Mouse (Mus musculus): ENCODE data around the gene Stxbp1.
"Not testable (repeated sequence)": the region's sequence is repeated elsewhere in the genome, so short reads cannot be mapped to it uniquely, and the experiment has no call there.

Gene Stxbp1

DNA sequence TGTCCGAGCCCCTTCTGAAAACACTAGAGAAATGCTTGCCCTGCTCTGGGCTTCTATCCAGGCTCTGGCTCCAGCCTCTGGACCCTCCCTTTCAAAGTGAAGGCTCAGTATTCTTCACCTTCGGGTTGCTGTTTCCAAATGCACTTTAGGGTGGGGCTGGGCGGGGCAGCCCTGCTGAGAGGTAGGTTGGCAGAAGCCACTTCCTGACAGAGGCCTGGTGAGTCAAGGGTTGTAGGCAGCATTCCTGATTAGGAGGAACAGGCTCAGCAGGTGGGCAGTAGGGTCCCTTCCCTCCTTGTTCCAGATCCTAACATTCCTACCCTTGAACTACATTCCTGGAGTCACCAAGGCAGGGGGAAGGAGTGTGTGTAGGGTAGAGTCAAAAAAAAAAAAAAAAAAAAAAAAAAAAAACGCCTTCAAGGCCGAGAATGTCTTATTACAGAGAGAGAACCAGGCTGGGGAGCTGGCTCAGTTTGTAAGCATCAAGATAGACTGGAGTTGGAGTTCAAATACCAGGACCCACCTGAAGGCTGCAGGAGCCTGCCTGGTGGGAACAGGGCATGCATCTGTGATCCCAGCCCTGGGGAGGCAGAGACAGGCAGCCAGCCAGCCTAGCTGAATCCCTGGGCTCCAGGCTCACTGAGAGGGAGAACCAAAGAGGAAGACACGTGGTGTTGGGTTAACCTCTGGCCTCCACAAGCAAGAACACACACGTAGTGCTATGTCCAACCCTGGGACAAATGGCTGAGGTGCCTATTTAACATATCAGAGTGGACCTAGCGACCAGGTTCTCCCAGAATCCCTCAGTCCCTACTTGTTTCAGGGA is 23.4 kb upstream of the Stxbp1 start:
- no peak for DNase-seq

DNA sequence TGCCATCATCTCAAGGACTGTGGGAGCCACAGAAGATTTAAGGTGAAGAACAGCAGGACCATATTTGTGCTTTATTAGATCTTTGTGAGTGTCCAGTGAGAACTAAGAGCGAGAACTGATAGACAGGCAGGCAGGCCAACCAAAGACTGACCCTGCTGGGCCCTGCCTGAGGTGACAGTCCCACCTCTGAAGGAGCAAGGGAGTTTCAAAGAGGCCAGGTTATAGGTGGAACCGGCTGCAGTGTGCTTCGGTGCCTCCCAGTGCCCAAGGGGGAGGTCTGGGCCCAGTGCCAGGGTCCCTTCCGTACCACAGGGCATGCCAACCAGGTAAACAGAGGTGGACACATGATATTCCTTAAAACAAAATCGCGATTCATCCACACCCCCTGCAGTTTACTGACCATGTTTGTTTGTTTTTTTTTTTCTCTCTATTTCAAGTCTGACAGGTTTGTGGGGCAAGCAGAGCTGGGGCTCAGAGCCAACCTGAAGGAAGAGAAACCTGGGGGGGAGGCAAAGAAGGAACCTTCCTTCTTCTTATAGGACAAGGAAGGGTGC is 22.8 kb upstream of the Stxbp1 start:
- no peak for DNase-seq

DNA sequence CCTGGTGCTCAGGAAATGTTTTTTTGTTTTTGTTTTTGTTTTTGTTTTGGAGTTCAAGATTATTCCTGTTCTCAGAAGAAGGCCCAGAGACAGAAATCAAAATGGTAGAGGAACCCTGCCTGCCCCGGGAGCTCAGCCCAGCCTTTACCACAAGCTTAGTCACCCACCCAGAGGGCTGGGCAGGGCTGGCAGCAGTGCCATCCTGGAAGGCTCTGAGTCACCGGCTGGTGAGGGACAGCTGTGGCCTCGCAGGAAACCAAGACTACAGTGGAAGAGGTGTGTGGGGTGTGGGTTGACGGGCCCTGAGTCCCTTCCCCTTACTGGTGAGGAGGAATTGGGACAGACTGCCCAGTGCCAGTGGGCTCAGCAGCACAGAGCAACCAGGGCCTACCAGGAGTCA is 20.3 kb upstream of the Stxbp1 start:
- DNase-seq: no peak

DNA sequence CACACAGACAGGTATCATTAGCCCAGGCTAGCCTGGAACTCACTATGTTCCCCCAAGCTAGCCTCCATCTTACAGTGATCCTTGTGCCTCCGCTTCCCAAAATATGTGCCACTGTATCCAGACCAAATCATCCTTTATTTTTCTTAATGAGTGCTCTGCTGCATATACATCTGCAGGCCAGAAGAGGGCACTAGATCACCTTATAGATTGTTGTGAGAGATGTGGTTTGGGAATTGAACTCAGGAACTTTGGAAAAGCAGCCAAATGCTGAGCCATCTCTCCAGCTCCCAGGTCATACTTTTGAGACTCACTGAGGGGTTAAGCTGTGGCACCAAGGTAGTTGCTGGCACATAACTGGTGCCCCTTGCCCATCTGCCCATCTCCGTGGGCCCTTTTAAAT is 17.7 kb upstream of the Stxbp1 start:
- no peak for DNase-seq

DNA sequence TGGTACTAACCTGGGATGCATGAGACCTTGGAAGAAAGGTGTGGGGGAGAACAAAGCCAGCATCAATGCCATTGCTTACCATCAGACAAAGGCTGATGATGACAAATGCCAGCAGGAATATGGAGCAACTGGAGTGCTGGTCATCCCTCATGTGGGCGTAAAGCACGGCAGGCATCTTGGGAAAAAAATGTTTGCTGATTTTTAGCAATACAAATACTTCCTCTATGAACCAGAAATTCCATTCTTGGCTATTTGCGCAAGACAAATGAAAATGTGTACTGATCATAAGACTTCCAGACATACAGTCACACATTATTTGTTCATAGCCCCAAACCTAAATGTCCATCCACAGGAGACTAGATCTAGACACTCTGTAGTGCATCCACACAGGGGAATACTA is 16.3 kb upstream of the Stxbp1 start:
- no peak for DNase-seq

DNA sequence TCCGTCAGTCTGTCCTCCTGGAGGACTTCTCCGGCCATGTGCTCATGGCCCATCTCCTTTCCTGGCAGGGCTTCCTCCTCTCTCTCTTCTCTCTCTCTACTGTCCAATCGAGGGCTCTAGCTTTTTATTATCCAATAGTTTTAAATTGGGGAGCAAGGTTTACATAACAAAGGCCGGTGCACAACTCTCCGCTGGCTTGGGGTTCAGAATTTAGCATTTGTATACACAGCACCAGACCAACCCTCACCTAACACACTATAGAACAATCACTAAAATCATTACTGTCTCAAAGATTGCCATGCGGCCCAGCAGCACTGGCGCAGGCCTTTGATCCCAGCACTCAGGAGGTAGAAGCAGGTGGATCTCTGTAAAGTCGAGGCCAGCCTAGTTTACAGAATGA is 13.8 kb upstream of the Stxbp1 start:
- DNase-seq: no peak

DNA sequence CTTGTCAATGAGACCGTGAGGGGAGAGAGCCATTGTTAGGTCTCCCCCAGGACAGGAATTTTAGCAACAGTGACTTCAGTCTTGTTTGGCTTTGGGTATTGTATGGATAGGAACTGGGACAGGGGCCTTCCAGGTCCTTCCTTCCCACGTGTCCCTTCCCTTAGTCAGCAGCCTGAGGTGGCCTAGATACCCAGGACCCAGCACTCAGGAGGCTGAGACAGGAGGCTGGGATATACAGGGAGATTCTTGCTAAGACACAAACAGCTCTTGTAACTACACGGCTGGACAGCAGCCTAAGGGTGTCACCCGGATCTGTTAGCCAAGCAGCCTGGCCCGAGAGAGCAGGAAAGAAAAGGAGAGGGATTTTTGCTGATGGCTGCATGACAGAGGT is 12.6 kb upstream of the Stxbp1 start:
- DNase-seq: no peak

DNA sequence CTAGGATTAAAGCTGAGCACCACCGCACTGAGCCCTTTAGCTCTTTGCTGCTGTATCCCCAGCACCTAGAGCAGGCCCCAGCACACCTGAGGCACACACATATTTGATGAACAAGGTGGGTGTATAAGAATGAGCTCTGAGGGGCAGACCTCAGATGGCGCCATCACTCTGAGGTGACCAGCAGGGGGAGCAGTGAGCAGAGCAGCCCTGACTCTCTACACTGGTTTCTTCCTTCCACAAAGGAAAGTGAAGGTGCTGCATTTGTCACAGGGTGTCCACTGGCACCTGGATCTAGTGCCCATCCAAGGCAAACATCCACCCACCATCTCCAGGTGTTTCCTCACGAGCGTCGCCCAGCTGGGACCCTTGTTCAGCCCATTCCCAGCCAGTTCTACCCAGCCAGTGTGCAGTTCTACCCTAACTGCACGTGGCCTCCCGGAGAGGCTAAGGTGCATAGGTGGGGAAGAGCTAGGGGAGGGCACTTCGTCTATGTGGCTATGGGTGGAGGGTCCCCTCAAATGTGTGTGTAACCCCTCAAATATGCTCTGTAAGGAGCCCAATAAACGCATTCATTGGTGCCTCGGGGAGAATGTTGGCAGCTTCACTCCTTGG is 12.1 kb upstream of the Stxbp1 start:
- DNase-seq: peak; percentile 69

DNA sequence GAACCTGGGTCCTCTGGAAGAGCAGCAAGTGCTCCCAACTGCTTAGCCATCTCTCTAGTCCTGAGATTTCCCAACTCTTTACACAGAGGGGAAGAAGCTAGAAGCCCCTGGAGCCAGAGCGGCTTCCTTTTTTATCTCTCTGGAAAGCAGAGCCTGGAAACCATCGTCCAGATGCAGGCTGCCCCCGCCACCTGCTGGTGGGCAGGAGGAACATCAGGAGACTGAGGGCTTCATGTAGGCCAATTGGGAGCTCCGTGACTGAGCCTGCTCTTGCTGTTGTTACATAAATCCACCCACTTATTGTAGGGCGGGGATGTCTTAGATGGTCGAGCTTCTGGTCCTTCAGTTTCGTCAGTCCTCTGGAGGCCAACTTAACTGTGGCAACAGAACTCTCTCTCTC is 10.5 kb upstream of the Stxbp1 start:
- peak; percentile 79 for DNase-seq

DNA sequence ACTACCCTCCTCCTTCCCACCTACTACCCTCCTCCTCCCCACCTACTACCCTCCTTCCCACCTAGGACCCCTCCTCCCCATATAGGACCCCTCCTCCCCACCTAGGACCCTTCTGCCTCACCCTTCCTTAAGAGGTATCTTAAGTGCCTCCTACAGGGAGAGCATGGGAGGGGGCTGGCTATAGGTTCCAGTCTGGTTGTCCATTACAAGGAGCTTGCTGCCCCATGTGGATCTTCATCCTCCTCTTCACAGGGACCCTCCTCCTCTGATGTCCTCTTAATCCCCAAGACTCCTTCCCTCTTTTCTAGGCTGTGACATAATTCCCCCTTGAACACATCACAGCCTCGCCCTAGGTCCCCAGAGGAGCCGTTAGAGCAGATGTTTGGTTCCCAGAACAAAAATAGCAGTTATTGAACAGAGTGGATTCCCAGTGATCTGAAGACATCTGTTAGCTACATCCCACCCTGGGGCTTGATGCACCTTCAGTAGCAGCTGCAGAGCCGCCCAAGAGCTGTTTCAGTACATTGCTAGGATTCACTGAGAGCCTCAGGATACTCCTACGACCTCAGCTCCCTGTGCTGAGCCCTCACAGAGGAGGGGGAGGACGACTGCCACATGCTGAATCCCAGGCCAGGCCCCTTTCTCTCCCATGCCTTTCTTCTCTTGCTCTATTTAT is 8.9 kb upstream of the Stxbp1 start:
- DNase-seq: no peak

DNA sequence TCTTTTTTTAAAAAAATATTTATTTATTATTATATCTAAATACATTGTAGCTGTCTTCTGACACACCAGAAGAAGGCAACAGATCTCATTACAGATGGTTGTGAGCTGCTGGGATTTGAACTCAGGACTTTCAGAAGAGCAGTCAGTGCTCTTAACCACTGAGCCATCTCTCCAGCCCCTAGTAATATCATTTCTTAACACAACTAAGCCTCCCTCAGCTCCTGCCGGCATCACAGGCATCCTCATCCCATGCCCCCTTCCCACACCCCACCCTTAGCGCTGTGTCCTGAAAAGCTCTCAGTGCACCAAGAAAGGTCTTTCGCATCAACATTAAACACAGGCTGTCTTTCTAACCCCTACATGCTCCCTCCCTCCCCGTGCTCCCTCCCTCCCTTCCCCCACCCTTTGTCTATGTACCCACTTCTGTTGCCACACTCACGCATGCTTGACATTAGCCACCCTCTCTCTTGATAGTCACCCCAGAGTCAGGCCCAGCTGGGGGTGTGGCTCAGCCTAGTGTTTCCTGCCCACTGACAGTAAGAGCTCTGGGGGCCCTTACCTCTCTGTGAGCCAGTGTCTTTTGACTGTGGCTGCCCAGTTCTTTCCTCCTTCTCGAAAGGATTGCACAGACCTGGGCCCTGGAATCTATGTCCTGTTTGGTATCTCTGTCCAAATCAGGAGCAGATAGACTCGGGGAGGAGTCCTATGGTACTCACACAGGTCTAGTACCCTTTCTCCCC is 8.2 kb upstream of the Stxbp1 start:
- no peak for DNase-seq

DNA sequence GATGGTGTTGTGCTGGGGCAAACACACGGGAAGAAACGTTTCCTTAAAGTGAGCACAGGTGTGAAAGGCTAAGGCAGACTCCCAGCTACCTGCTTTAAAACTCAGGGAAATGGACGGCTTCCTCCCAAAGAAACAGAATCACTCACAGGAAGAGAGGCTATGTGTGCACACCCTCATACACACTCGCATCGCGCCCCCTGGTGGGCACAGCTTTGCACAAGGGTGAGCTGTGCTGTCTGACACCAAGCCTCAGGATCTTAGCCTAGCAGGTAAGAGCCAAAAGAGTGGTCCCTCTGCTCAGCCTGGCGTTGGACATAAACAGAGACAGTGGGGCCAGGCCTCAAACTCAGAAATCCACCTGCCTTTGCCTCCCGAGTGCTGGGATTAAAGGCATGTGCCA is 7.2 kb upstream of the Stxbp1 start:
- peak; percentile 97 for DNase-seq

DNA sequence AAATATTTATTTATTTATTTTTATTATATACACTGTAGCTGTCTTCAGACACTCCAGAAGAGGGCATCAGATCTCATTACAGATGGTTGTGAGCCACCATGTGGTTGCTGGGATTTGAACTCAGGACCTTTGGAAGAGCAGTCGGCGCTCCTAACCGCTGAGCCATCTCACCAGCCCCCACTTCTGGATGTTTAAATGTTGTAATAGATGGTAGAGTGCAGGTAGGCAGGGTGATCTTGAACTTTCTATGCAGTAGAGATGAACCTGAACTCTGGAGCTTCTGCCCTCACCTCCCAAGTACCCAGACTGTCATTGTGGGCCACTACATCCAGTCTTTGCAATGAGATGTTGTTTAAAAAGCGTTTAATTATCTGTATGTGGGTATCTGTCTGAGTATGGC is 6.7 kb upstream of the Stxbp1 start:
- DNase-seq: not testable (repeated sequence)

DNA sequence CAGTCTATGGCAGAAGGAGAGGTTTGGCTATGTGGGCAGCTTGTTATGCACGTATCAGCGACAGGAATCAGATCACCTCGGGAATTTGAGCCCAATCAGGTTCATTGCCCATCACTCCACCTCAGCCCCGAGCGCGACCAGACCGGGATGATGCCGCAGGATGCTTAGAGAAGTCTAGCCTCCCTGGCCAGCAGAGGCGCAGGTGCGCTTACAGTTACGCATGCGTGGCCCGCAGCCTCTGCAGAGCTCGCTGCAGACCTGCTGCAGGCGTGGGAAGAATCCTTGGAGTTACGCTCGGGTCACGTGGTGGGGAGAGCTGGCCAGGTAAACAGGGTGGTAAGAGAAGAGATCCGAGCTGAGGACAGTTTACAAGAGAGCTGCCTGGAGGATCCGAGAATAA is 5.1 kb upstream of the Stxbp1 start:
- peak; percentile 73 for DNase-seq

DNA sequence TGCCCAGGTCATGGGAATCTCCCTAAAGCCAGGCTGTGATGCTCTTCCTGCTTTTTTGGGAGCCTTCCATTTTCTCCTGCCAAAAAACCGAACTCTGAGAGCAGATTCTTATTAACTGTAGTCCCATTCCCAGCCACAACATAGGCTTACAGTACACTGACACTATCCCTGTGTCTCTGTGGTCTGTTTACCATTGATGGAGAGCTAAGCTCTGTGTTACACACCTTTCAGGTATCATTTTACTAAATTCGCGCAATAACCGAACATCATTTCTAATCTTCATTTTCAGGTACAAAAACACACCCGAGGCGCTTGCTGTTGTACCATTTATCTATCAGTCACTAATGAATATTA is 400 bp upstream of the Stxbp1 start:
- no peak for DNase-seq

DNA sequence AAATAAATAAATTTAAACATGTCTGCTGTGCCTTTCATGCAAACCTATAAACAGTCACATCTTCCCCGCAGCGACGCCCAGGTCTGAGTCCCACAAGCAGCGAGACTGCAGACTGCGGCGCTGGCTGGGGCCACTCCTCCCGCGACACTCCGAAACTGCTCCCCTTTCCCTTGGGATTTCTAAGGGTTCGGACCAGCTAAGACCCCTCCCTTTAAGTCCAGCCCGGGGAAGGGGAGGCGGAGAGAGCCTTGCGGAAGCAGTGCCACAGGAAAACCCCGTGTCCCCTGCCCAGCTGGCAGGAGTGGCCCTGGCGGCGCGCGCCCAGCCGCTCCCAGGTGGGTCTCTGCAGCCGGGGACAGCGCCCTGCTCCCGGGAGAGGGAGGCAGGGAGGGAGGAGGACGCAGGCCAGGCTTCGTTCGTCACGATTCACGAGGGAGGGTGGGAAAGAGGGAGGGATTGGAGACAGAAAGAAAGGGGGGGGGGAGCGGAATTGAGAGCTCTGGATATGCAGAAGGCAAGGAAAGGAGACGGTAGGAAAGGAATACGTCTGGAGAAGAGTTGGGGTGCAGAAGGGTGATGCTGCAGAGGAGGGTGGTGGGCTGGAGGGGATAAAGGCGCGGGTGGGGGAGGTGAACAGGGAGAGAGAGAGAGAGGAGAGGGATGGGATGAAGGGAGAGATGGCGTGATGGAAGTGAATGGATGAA is 792 bp downstream of the Stxbp1 start:
- DNase-seq: peak; percentile 75

DNA sequence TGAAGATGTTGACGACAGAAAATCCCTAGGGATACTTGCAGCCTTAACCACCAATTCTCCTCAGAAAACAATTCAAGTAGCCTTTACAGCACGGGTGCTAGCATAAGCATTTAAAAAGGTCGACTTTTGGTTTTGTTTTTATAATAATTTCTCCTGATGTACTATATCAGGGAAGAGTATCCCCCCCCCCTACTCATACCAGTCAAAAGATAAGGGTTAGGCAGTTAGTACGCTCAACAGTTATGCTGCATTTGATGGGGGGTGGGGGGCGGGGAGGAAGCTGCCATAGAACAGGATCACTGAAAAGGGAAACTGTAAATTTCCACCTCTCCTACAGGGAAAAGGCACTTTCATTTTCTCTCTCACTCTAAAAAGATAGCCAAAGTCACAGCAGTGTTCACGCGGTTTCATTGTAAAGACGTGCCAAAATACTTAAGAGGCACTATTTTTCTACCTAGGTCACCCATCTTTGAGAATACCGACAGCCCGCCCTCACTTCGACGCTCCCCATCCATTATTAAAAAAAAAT is 1.4 kb downstream of the Stxbp1 start:
- no peak for DNase-seq

DNA sequence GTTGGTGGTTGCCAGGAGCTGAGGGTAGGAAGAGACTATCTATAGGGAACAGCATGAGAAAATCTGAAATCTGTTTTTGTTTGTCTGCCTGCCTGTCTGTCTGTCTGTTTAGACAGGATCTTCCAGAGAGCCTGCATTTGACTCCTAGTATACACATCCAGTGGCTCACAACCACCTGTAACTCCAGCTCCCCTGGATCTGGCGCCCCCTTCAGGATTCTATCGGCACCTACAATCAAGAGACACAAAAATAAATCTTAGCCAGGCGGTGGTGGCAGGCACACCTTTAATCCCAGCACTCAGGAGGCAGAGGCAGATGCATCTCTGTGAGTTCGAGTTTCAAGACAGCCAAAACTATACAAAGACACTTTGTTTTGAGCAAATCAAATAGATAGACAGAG is 4.5 kb downstream of the Stxbp1 start:
- no peak for DNase-seq

DNA sequence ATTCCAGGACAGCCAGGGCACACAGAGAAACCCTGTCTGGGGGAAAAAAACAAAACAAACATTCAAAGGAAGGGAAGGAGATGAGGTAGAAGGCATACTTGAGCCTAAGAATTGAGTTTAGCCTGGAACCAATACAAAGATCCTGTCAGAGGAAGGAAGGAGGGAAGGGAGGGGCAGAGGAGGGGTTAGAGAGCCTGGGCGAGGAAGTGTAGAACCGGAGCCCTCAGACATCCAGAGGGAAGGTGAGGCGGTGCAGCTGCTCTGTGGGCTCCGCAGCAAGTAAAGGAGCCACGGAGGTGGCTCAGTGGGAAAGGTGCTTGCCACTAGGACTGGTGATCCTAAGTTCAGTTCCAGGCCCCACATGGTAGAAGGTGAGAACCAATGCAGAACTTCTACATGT is 5.9 kb downstream of the Stxbp1 start:
- DNase-seq: no peak

DNA sequence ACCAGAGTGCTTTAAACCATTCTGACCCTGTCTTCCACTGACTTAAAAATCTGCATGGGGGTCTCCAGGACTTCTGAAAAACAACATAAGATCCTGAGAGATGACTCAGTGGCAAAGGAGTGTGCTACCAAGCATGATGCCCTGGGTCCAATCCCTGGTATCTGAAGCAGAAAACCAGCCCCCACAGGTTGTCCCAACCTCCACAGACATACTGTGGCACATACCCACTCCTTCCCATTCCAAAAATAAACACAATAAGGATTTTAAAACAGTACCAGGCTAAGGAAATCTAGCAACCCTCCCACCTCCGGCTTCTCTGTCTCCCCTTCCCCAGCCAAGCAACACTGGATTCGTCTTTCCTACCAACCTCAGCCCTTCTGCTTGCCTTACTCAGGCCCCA is 7.8 kb downstream of the Stxbp1 start:
- DNase-seq: no peak

DNA sequence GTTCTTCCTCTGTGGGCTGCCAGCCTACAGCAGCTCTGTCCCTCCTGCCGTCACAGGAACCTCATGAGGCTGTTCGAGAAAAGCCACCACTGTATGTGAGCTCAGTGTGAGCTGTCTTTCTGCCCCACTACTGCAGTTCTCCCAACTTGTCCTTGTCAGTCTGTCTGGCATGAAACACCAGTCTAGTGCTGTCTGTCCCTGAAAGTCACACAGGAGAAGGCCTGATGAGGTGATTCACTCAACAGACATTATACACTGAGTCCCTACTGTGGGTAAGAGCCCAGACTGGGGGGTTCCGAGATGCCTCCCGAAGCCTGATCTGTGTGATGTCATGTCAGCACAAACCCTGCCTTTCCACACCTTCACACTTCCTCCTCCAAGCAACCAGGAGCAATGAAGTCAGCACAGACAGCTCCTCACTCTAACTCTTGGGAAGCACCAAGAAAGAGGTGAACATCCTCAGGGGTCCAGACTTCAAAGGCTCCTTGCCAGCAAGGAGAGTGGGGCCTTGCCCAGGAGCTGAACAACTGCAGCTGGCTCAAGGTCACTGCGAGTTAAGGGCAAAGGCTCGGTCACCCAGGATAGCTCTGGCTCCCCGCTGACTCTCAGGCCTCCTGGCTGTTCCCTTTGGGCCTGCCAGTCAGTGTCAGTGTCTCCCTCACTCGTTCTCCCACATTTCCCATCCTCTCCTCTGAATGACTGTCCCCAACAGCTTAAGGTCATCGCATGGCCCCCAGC is 8.7 kb downstream of the Stxbp1 start:
- no peak for DNase-seq

DNA sequence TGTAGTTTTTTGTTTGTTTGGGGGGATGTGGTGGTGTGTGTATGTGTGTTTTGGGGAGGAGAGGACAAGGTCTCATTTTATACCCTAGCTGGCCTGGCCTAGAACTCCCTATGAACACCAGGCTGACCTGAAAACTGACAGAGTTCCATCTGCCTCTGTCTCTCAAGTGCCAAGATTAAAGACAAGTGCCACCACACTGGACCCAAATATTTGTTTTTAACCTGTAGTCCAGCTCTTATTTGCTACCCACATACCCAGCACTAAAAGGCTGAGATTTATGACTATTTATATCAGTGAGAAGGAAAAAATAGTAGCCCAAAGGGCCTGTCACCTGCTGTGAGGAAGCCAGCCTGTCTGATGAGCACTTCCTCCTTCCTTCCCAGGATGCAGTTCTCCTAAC is 11.5 kb downstream of the Stxbp1 start:
- no peak for DNase-seq
